Mouse (Mus musculus) lung, embryonic 16.5 days (tissue): ENCODE results near the gene Nlgn3. TPM values are rescaled to one million over a fixed set of nuclear protein-coding genes. Genes with fewer than 3 reads are reported as not detected.
"Not testable (repeated sequence)": the region's sequence is repeated elsewhere in the genome, so short reads cannot be mapped to it uniquely, and the experiment has no call there.

Experiments
- ATAC-seq: fragments of 200-750 bp; cut with Nextera tagmentation; 2 replicates; pipeline ENCODE4 v1.8.0; 2017; ENCODE audit warnings: low read depth, mild to moderate bottlenecking, moderate library complexity
- H3K27ac ChIP-seq: fragments of 300-500 bp; sonication (generic); 2 replicates; pipeline ENCODE4 v1.5.1; 2014; ENCODE audit warnings: mild to moderate bottlenecking, control low read depth, low read length
- H3K27me3 ChIP-seq: fragments of 300-500 bp; sonication (generic); 2 replicates; pipeline ENCODE4 v1.6.1; 2014; ENCODE audit warnings: low read depth, low read length, mixed read lengths; ENCODE audit not compliant: control insufficient read depth, insufficient read depth
- H3K36me3 ChIP-seq: fragments of 300-500 bp; sonication (generic); 2 replicates; pipeline ENCODE4 v1.6.1; 2014; ENCODE audit warnings: low read length; ENCODE audit not compliant: control insufficient read depth, insufficient read depth
- H3K4me1 ChIP-seq: fragments of 300-500 bp; sonication (generic); replicated peaks from 2 replicates; pipeline ENCODE4 v1.6.1; 2014; ENCODE audit warnings: low read length, mixed read lengths; ENCODE audit not compliant: control insufficient read depth, insufficient read depth
- H3K4me2 ChIP-seq: fragments of 300-500 bp; sonication (generic); 2 replicates; pipeline ENCODE4 v1.6.1; 2014; ENCODE audit warnings: low read depth, low read length, control low read depth
- H3K4me3 ChIP-seq: fragments of 300-500 bp; sonication (generic); 2 replicates; pipeline ENCODE4 v1.5.1; 2014; ENCODE audit warnings: mild to moderate bottlenecking, low read length, control low read depth
- H3K9ac ChIP-seq: fragments of 300-500 bp; sonication (generic); 2 replicates; pipeline ENCODE4 v1.6.1; 2014; ENCODE audit warnings: low read length, control low read depth
- H3K9me3 ChIP-seq: fragments of 300-500 bp; sonication (generic); 2 replicates; pipeline ENCODE4 v1.6.1; 2016; ENCODE audit warnings: low read length; ENCODE audit not compliant: control insufficient read depth
- WGBS: fragments of 180-500 bp; shearing (Covaris S2); extraction: QIAGEN DNeasy Blood & Tissue Kit; methylation state at CpG from one replicate; pipeline ENCODE4 v1.1.7; 2014; 5-methylcytosine and 5-hydroxymethylcytosine counted together
- polyA plus RNA-seq: library from polyadenylated mRNA; unstranded; fragments of >200 nt; fragmentation: Nextera tagmentation; extraction: Ambion mirVana; gene quantifications from 2 replicates; pipeline ENCODE4 v1.2.1, GENCODE M21; 2015

Nlgn3 gene
- polyA plus RNA-seq, 1 experiment from 2014 or later: 4.2 TPM

GRCm38 (mm10) chrX:101351188-101351587 is 52.2 kb downstream of the Nlgn3 start:
- H3K27ac ChIP-seq: no peak overlapping the region
- ATAC-seq: peak; percentile 57; the same call in 1 of the 2 replicates
- H3K9me3 ChIP-seq: no peaks in the 10 kb centered on the region
- H3K4me2 ChIP-seq: no peak overlapping the region
- WGBS: 22% methylated on average over 4 of the region's 4 CpGs
- no peak overlapping the region for H3K9ac ChIP-seq
- no peaks in the 10 kb centered on the region for H3K4me1 ChIP-seq
- H3K4me3 ChIP-seq: no peak overlapping the region
- H3K27me3 ChIP-seq: no peaks in the 10 kb centered on the region; the same call in 1 of the 2 replicates
- no peaks in the 10 kb centered on the region for H3K36me3 ChIP-seq

GRCm38 (mm10) chrX:101358902-101359301 is 59.9 kb downstream of the Nlgn3 start:
- H3K27me3 ChIP-seq, H3K36me3 ChIP-seq, H3K9ac ChIP-seq, H3K4me2 ChIP-seq, H3K4me3 ChIP-seq, ATAC-seq, H3K9me3 ChIP-seq, H3K4me1 ChIP-seq, H3K27ac ChIP-seq: not testable (repeated sequence)
- 56% methylated on average over 3 of the region's 4 CpGs for WGBS

GRCm38 (mm10) chrX:101369001-101369400 is 70.0 kb downstream of the Nlgn3 start:
- Histone ChIP-seq H3K36me3 (no peaks in the 10 kb centered on the region), H3K4me3 (no peak overlapping the region), H3K27ac (no peak overlapping the region), H3K9ac (no peak overlapping the region), H3K9me3 (no peaks in the 10 kb centered on the region), H3K4me2 (no peak overlapping the region), H3K27me3 (no peaks in the 10 kb centered on the region; the same call in none of the 2 replicates), H3K4me1 (no peaks in the 10 kb centered on the region)
- ATAC-seq: no peak
- WGBS: 45% methylated on average over 7 of the region's 7 CpGs

GRCm38 (mm10) chrX:101370573-101370972 is 71.6 kb downstream of the Nlgn3 start:
- Histone ChIP-seq H3K27ac (no peak overlapping the region), H3K27me3 (no peaks in the 10 kb centered on the region; the same call in none of the 2 replicates), H3K9me3 (no peaks in the 10 kb centered on the region), H3K4me3 (no peak overlapping the region), H3K9ac (no peak overlapping the region), H3K4me1 (no peaks in the 10 kb centered on the region), H3K4me2 (no peak overlapping the region), H3K36me3 (no peaks in the 10 kb centered on the region)
- ATAC-seq: no peak
- WGBS: 60% methylated on average over 3 of the region's 3 CpGs

GRCm38 (mm10) chrX:101372946-101373345 is 74.0 kb downstream of the Nlgn3 start:
- Histone ChIP-seq H3K27me3 (no peaks in the 10 kb centered on the region; the same call in none of the 2 replicates), H3K4me1 (no peaks in the 10 kb centered on the region), H3K9me3 (no peaks in the 10 kb centered on the region), H3K9ac (no peak overlapping the region), H3K4me2 (no peak overlapping the region), H3K36me3 (no peaks in the 10 kb centered on the region), H3K4me3 (no peak overlapping the region), H3K27ac (no peak overlapping the region)
- no peak for ATAC-seq
- WGBS: 66% methylated on average over 5 of the region's 5 CpGs

Other genes with a start within 250 kb of the Nlgn3 start
- gene Tex11, start 239.5 kb upstream of the Nlgn3 start, polyA plus RNA-seq: 0.25 and 0.33 TPM in 2 replicates
- 0.67 and 0.74 TPM in 2 replicates for gene Slc7a3, start 213.1 kb upstream of the Nlgn3 start, polyA plus RNA-seq
- gene Snx12, start 76.6 kb upstream of the Nlgn3 start, polyA plus RNA-seq: 48.6 and 52.1 TPM in 2 replicates
- 2.2 and 2.5 TPM in 2 replicates for gene Foxo4, start 44.6 kb upstream of the Nlgn3 start, polyA plus RNA-seq
- not detected in 2 replicates for gene Gm614, start 35.2 kb upstream of the Nlgn3 start, polyA plus RNA-seq
- 26.5 and 27.9 TPM in 2 replicates for gene Il2rg, start 30.9 kb upstream of the Nlgn3 start, polyA plus RNA-seq
- not detected in 2 replicates for gene Gm20489, start 30.1 kb upstream of the Nlgn3 start, polyA plus RNA-seq
- 34.2 and 34.9 TPM in 2 replicates for gene Med12, start 25.1 kb upstream of the Nlgn3 start, polyA plus RNA-seq
- gene Gjb1, start 77.2 kb downstream of the Nlgn3 start, polyA plus RNA-seq: 0.58 and 2.8 TPM in 2 replicates
- 31.4 and 33.2 TPM in 2 replicates for gene Zmym3, start 121.7 kb downstream of the Nlgn3 start, polyA plus RNA-seq
- 399 and 412 TPM in 2 replicates for gene Nono, start 130.2 kb downstream of the Nlgn3 start, polyA plus RNA-seq
- gene Itgb1bp2, start 149.9 kb downstream of the Nlgn3 start, polyA plus RNA-seq: 7.6 and 12.3 TPM in 2 replicates
- 11.9 and 12.5 TPM in 2 replicates for gene Taf1, start 233.6 kb downstream of the Nlgn3 start, polyA plus RNA-seq